Mouse (Mus musculus): ENCODE data around the gene Tbx19. TPM values are rescaled to one million over a fixed set of nuclear protein-coding genes. Genes with fewer than 3 reads are reported as not detected.

Gene Tbx19
- polyA plus RNA-seq, 1 experiment from 2014 or later: not detected

DNA sequence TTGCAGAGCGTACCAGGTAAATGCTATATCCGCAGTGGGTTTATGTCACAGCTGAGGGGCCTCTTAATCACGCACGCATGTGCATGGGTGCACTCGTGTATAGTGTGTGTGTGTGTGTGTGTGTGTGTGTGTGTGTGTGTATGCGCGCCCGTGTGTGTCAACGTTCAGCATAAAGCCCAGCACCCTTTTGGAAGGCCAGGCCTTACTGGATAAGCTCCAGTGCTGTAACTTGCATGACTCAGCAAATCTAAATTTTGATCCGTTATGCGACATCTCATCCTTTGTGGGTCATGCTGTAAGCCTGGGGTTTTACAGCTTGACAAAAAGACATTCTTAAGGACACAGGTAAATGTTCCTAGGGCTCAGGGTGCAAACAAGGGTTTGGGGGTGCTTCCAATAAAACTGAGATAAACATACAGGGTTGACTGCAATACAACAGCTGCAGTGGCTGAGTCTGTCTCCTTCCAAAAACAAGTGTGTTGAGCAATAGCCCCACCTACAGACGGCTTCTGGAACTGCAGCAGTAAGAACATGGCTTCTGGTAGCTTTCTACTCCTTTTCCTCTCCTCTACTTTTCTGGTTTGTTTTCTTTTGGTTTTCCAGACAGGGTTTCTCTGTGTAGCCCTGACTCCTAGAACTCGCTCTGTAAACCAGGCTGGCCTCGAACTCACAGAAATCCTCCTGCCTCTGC is 28.2 kb downstream of the Tbx19 start:
- no peak overlapping the region for H3K4me2 ChIP-seq (replicated peaks)
- no peaks in the 10 kb centered on the region for H3K9me3 ChIP-seq (replicated peaks)
- H3K9ac ChIP-seq: no peak overlapping the region
- no peaks in the 10 kb centered on the region for H3K27me3 ChIP-seq
- no peak overlapping the region for H3K4me3 ChIP-seq
- H3K36me3 ChIP-seq: no peaks in the 10 kb centered on the region
- WGBS: 77% methylated on average over 14 of the region's 14 CpGs
- H3K4me1 ChIP-seq: no peaks in the 10 kb centered on the region
- ATAC-seq (ENCODE audit: low FRiP score): peak; percentile 54; the same call in 1 of the 2 replicates
- H3K27ac ChIP-seq: no peak overlapping the region

DNA sequence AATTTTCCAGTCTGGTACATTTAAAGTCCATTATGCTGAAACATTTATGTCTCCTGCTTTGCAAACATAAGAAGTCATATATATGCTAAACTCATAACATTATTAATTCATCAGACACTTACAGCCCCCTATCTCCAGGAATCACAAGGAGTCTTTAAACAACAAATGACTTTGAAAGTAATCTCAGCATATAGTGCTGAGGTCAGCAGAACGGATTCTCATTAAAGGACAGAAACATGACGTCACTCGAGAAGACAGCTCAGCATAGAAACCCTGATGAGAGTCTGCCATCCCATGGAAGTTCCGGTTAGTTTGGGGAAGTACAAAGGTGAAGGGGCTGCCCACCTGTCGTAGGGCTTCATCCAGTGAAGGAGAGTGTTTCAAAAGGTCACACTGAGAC is 31.0 kb downstream of the Tbx19 start:
- no peak overlapping the region for H3K27ac ChIP-seq
- H3K9ac ChIP-seq: no peak overlapping the region
- ATAC-seq (ENCODE audit: low FRiP score): no peak
- no peak overlapping the region for H3K4me3 ChIP-seq
- H3K27me3 ChIP-seq: no peaks in the 10 kb centered on the region
- H3K4me2 ChIP-seq (replicated peaks): no peak overlapping the region
- H3K36me3 ChIP-seq: no peaks in the 10 kb centered on the region
- no peaks in the 10 kb centered on the region for H3K4me1 ChIP-seq
- H3K9me3 ChIP-seq (replicated peaks): no peaks in the 10 kb centered on the region
- 74% methylated on average over 5 of the region's 5 CpGs for WGBS

DNA sequence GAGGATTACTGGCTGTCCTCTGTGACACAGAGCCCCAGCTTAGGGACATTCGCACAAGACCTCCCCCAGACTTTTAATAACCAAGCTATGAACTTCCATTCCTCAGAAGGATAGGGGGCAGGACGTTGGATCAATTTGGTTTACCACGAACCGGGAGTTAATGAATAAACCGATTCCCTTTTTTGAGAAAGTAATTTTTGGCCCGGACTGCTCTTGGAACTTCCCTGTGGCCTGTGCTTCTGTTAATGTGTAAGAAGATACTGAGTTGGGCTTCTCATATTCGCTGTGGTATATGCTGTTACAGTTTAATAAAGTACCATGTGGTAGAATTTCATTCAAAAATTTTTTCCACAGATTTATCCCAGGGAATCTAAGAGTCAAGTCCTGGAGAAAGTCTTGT is 39.5 kb downstream of the Tbx19 start:
- no peak overlapping the region for H3K4me2 ChIP-seq (replicated peaks)
- H3K27ac ChIP-seq: no peak overlapping the region
- H3K9me3 ChIP-seq (replicated peaks): no peaks in the 10 kb centered on the region
- ATAC-seq (ENCODE audit: low FRiP score): no peak
- H3K9ac ChIP-seq: no peak overlapping the region
- H3K4me3 ChIP-seq: no peak overlapping the region
- no peaks in the 10 kb centered on the region for H3K36me3 ChIP-seq
- 87% methylated on average over 7 of the region's 7 CpGs for WGBS
- H3K27me3 ChIP-seq: peaks cover 14% of the 10 kb centered on the region; the same call in 1 of the 2 replicates
- H3K4me1 ChIP-seq: peaks cover 9% of the 10 kb centered on the region; the same call in 1 of the 2 replicates

DNA sequence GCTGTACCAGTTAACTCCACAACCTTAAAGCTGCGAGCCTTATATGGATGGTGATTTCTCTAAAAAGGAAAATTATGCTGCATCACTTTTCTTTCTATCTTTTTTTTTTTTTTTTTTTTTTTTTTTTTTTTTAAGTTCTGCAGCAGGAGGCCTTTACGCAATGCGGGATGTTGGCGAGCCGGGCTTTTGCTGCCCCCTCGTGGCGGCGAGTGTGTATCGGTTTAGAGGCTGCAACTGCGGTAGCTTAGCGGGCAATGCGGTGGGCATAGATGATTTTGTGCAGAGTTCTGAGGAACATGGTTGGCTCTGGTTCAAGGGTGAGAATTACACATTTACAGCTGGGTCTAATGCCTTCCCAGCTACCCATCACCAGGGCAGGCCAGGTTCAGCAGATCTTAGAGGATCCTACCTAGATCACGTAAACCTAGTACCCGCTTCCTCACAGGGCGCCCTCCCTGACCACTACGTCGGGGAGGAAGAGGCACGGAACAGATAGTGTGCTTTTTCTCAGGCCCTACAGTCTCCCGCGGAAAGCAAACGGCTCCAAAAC is 40.1 kb downstream of the Tbx19 start:
- H3K4me1 ChIP-seq: peaks cover 9% of the 10 kb centered on the region; the same call in 1 of the 2 replicates
- H3K4me2 ChIP-seq (replicated peaks): no peak overlapping the region
- no peak overlapping the region for H3K9ac ChIP-seq
- no peak overlapping the region for H3K4me3 ChIP-seq
- ATAC-seq (ENCODE audit: low FRiP score): peak; percentile 65
- H3K9me3 ChIP-seq (replicated peaks): no peaks in the 10 kb centered on the region
- WGBS: 25% methylated on average over 21 of the region's 21 CpGs
- no peak overlapping the region for H3K27ac ChIP-seq
- H3K36me3 ChIP-seq: no peaks in the 10 kb centered on the region
- H3K27me3 ChIP-seq: peaks cover 14% of the 10 kb centered on the region; the same call in 1 of the 2 replicates

DNA sequence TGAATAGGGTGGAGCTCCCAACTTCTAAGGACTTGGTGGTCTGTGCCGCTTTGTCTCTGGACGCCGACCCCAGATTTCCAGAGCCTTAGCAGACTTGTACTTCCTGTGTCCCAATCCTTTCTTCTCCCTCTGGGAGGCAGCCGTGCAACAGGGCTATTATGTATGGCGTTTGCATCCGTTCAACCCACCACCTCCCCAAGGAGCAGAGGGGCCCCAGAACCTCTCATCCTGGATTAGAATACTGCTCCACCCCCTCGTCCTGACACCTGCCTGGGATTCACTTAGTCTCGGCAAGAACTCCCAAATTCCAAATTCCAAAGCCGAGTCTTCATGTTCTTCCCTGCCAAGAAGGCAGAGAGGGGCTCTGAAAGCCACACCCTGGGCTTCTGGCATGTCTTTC is 40.8 kb downstream of the Tbx19 start:
- WGBS: 16% methylated on average over 9 of the region's 9 CpGs
- Histone ChIP-seq H3K27ac (no peak overlapping the region), H3K9ac (0 out of 2 replicates have a peak overlapping the region, but pooled peaks have one; percentile 27), H3K9me3 (replicated peaks) (no peaks in the 10 kb centered on the region), H3K4me2 (replicated peaks) (peak overlapping the region; percentile 39), H3K4me1 (peaks cover 9% of the 10 kb centered on the region; the same call in 1 of the 2 replicates), H3K27me3 (peaks cover 14% of the 10 kb centered on the region; the same call in 1 of the 2 replicates), H3K4me3 (no peak overlapping the region; the same call in 1 of the 2 replicates), H3K36me3 (no peaks in the 10 kb centered on the region)
- peak; percentile 19; the same call in 1 of the 2 replicates for ATAC-seq (ENCODE audit: low FRiP score)

DNA sequence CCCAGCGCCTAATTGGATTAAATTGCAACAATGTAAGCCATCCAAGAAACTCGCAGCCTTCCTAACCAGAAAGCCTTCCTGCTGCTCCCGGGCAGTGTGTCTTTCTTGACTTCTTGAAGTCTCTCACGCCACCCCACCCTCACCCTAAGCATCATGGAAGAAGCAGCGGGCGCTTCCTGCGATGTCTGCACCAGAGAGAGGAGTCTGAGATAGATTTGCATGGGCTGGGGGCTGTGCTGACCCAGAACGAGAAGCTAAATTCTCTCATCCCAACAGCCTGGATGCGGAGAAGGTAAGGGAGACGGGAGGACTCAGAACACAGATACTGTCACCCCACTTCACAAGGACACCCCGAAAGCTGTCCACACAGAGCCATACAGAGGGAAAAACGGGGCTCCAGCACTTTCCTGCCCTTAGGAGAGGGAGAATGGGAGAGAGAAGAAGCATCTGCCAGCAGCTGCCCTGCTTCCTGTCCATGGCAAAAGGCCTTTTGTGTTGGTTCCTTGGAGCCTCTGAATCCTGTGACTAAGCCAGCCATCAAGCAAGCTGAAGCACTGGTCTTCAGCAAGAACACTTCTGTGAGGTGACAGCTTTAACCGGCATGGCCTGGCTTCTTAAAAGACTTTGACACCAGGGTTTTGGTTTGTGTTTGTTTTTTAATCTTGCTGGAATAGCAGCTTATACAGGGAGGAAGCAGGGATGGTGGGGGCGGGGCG is 41.4 kb downstream of the Tbx19 start:
- no peaks in the 10 kb centered on the region for H3K9me3 ChIP-seq (replicated peaks)
- no peaks in the 10 kb centered on the region for H3K36me3 ChIP-seq
- peak; percentile 36; the same call in 1 of the 2 replicates for ATAC-seq (ENCODE audit: low FRiP score)
- no peak overlapping the region for H3K27ac ChIP-seq
- H3K4me2 ChIP-seq (replicated peaks): peak overlapping the region; percentile 39; the same call in 1 of the 2 replicates
- no peak overlapping the region for H3K9ac ChIP-seq
- 58% methylated on average over 15 of the region's 15 CpGs for WGBS
- no peak overlapping the region for H3K4me3 ChIP-seq
- peaks cover 9% of the 10 kb centered on the region for H3K4me1 ChIP-seq
- H3K27me3 ChIP-seq: peaks cover 14% of the 10 kb centered on the region; the same call in 1 of the 2 replicates

DNA sequence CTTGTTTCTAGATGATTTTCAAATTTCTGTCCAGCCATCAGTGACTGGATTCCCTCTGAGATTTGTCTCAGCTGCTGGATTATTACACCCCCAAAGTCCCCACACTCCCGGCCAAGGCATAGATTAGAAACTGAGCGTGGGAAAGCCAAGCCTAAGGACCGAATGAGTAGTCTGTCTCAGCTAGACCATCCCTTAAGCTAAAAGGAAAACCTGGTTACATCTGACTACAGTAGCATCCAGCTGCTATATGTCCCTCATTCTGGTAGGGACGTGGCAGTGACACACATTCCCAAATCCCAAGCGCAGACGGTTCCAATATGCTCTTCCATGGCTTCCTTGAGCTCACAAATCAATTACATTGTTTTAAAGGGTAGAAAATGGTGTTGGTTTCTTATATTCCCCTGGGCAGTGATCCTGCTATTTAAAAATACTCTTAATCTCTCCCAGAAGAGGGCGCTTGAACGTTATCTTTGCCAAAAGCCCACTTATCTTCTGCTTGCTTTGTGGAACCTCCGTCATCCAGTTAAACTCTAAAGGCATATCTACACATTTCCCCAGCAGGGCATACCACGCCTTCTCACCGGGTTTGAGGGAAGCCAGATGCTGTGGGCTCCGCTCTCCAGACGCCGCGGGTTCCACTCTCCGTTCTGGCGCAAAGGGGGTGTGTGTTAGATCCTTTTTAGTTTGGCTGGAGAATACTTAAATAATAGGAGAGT is 46.0 kb downstream of the Tbx19 start:
- H3K27me3 ChIP-seq: 0 out of 2 replicates have a peak, but pooled peaks cover 4% of the 10 kb centered on the region
- peaks cover 8% of the 10 kb centered on the region for H3K4me1 ChIP-seq
- ATAC-seq (ENCODE audit: low FRiP score): no peak
- 0 out of 2 replicates have a peak overlapping the region, but pooled peaks have one; percentile 12 for H3K27ac ChIP-seq
- H3K36me3 ChIP-seq: no peaks in the 10 kb centered on the region
- H3K9ac ChIP-seq: no peak overlapping the region
- H3K4me2 ChIP-seq (replicated peaks): no peak overlapping the region; the same call in 1 of the 2 replicates
- no peak overlapping the region for H3K4me3 ChIP-seq
- WGBS: 50% methylated on average over 17 of the region's 17 CpGs
- no peaks in the 10 kb centered on the region for H3K9me3 ChIP-seq (replicated peaks)

DNA sequence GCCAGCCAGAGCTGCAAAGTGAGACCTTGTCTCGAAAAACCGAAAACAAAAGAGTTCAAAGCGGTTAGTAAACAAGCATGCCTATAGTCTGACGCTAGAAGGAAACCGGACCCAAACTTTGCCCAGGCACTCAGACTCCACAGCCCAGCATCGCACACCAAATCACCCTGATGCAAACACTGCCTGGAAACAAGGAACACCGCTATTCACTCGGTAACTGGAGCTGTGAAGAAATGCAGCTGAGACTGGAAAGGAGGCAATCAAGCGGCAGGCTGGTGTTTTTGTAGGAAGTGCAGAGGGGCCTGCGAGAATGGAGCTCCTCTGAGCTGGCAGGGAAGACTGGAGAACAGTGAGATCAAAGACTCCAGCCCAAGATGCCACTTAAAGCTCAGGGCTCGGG is 46.9 kb downstream of the Tbx19 start:
- H3K27ac ChIP-seq: no peak overlapping the region
- H3K4me1 ChIP-seq: peaks cover 6% of the 10 kb centered on the region
- H3K4me2 ChIP-seq (replicated peaks): no peak overlapping the region
- ATAC-seq (ENCODE audit: low FRiP score): no peak
- WGBS: 32% methylated on average over 11 of the region's 11 CpGs
- H3K9ac ChIP-seq: no peak overlapping the region
- no peaks in the 10 kb centered on the region for H3K9me3 ChIP-seq (replicated peaks)
- H3K4me3 ChIP-seq: no peak overlapping the region
- no peaks in the 10 kb centered on the region for H3K36me3 ChIP-seq
- H3K27me3 ChIP-seq: 0 out of 2 replicates have a peak, but pooled peaks cover 4% of the 10 kb centered on the region

DNA sequence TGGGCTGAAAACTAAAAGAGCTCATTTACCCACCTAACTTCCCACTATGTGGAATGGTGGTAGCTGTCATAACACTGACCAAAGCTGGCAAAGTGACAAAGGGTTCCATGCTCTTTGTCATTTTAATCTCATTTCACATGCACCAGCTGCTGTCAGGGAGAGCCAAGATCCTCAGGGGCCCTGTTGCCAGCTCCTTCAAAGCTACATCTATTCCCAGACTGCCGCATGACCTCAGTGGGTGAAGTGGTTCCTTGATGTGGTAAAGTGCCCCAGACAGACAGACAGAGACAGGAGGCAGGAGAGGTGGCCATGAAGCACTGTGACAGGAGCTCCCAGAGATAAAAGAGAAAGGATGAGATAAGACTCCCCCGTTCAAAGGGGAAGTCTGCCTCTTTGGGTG is 49.9 kb downstream of the Tbx19 start:
- ATAC-seq (ENCODE audit: low FRiP score): no peak
- Histone ChIP-seq H3K4me2 (replicated peaks) (no peak overlapping the region), H3K36me3 (no peaks in the 10 kb centered on the region), H3K4me1 (peaks cover 10% of the 10 kb centered on the region), H3K27me3 (no peaks in the 10 kb centered on the region), H3K9me3 (replicated peaks) (no peaks in the 10 kb centered on the region), H3K27ac (no peak overlapping the region), H3K9ac (no peak overlapping the region), H3K4me3 (no peak overlapping the region)
- 65% methylated on average over 2 of the region's 2 CpGs for WGBS

DNA sequence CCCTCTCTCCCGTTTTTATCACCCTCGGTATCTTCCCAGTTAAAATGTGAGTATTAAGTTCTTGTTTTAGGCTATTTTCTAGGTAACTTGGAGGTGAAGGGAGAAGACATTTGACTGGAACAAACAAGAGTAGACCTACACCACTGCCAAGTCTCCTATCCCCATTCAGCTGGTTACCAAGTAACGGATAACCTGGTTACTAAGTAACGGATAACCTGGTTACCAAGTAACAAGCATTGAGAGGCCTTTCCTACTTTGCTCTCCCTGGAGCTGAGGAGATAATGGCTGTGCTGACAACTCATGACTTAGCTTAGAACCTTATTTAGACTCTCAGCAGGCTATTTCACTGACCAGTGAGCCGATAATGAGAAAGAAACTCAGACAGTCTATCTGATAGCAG is 51.4 kb downstream of the Tbx19 start:
- 66% methylated on average over 5 of the region's 5 CpGs for WGBS
- H3K27me3 ChIP-seq: no peaks in the 10 kb centered on the region
- H3K27ac ChIP-seq: no peak overlapping the region
- peaks cover 16% of the 10 kb centered on the region for H3K4me1 ChIP-seq
- H3K4me3 ChIP-seq: no peak overlapping the region
- no peak overlapping the region for H3K9ac ChIP-seq
- no peaks in the 10 kb centered on the region for H3K9me3 ChIP-seq (replicated peaks)
- no peak overlapping the region for H3K4me2 ChIP-seq (replicated peaks)
- H3K36me3 ChIP-seq: no peaks in the 10 kb centered on the region
- no peak for ATAC-seq (ENCODE audit: low FRiP score)

DNA sequence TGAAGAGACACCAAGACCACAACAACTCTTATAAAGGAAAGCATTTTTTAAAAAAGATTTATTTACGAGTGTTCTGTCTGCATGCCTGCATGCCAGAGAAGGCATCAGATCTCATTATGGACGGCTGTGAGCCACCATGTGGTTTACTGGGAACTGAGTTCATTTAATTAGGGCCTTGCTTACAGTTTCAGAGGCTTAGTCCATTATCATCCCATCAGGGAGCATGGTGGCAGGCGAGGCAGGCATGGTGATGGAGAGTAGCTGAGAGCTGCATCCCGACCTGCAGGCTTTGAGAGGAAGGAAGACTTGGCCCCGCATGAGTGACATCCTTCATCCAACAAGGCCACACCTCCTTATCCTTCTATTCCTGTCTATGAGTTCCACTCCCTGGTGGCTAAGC is 52.1 kb downstream of the Tbx19 start:
- Histone ChIP-seq H3K4me1 (peaks cover 16% of the 10 kb centered on the region), H3K9ac (no peak overlapping the region), H3K36me3 (no peaks in the 10 kb centered on the region), H3K9me3 (replicated peaks) (no peaks in the 10 kb centered on the region), H3K4me2 (replicated peaks) (no peak overlapping the region), H3K27ac (no peak overlapping the region), H3K27me3 (no peaks in the 10 kb centered on the region), H3K4me3 (no peak overlapping the region)
- no peak for ATAC-seq (ENCODE audit: low FRiP score)
- 59% methylated on average over 5 of the region's 5 CpGs for WGBS

DNA sequence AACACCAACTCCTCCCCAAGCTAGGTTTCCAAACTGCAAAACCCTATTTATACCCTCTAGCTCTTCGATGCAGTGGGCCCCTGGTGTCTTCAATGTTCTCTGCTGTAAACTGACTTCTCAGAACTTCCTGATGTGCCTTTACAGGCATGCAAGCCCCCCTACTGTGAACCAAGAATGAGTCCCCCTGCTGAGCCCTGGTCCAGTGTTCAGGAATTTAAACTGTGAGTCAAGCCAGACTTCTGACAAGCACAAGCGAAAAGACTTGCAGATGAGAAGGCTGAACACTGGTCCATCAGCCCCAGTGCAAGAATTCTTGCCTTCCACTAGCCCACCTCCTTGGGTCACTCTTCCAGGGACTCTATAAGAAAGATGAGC is 54.6 kb downstream of the Tbx19 start:
- Histone ChIP-seq H3K4me1 (peaks cover 16% of the 10 kb centered on the region), H3K27ac (no peak overlapping the region), H3K27me3 (no peaks in the 10 kb centered on the region), H3K4me2 (replicated peaks) (no peak overlapping the region), H3K36me3 (no peaks in the 10 kb centered on the region), H3K9ac (no peak overlapping the region), H3K4me3 (no peak overlapping the region), H3K9me3 (replicated peaks) (no peaks in the 10 kb centered on the region)
- ATAC-seq (ENCODE audit: low FRiP score): no peak
- WGBS: 64% methylated on average over 2 of the region's 2 CpGs
